Mouse (Mus musculus) heart, adult 2 months (tissue): Measurements from ENCODE around the gene Atf1.
A peak's percentile ranks its signal among the peaks of the same experiment; 100 is the strongest.

Source experiments
- CTCF ChIP-seq: fragments of 200-600 bp; IDR thresholded peaks from 2 replicates; pipeline ENCODE4 v1.8.1; 2022; ENCODE audit warnings: antibody characterized with exemption, mild to moderate bottlenecking, moderate library complexity
- EP300 ChIP-seq: fragments of 200-500 bp; IDR thresholded peaks from 2 replicates; pipeline ENCODE4 v1.6.1; 2011; ENCODE audit warnings: low read depth, low read length, control low read depth; ENCODE audit not compliant: insufficient read depth

DNA sequence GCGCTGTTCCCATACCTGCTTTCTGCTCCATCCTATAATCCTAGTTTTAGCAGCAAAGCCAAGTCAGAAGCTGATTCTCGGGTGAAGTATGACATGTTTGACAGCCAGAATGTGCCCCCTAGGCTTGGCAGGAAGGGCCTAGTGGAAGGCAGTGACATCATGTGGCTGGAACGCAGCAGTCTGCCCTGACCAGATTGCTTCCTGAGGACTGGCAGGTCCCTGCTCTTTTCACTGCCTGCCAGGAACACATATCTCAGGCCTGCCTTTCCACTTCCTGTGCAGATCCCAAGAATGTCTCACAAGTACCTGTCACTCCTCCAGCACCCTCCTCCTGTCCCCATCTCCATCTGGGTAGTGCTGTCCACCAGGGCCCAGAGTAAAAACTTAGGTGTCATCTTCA lies 27.8 kb upstream of the Atf1 start:
- TF ChIP-seq CTCF (peak; percentile 43), EP300 (peak; percentile 90)
